Mouse (Mus musculus) CH12.LX (cell line): Measurements from ENCODE around the gene Vim. TPM values are rescaled to one million over a fixed set of nuclear protein-coding genes. Genes with fewer than 3 reads are reported as not detected.

Experiments used
- DNase-seq: peaks from one replicate; pipeline ENCODE4 v3.0.0-alpha.2; 2013; ENCODE audit errors: extremely low read depth
- H3K27ac ChIP-seq: 2 replicates; pipeline ENCODE4 v1.5.1; 2012; ENCODE audit warnings: low read depth, mild to moderate bottlenecking, control low read depth, moderate library complexity; ENCODE audit not compliant: insufficient read depth
- H3K27me3 ChIP-seq: replicated peaks from 2 replicates; pipeline ENCODE3; 2012; ENCODE audit warnings: inconsistent platforms
- H3K36me3 ChIP-seq, 2 experiments: replicated peaks in 1 of 2; 2 replicates each; pipeline versions ENCODE3 to v1.6.1; 2012; ENCODE audit warnings: inconsistent platforms in 1 of 2, low read length in 1 of 2, mild to moderate bottlenecking in 1 of 2, mixed read lengths in 1 of 2, moderate library complexity in 1 of 2; ENCODE audit not compliant: control insufficient read depth in 1 of 2, insufficient read depth in 1 of 2
- H3K4me1 ChIP-seq, 2 experiments: 2 replicates each; pipeline ENCODE4 v1.6.1; 2012; ENCODE audit warnings: inconsistent platforms in 1 of 2, moderate library complexity in 1 of 2; ENCODE audit not compliant: insufficient read depth in 2 of 2, control insufficient read depth in 1 of 2
- H3K4me2 ChIP-seq: 2 replicates; pipeline ENCODE4 v1.6.1; 2012; ENCODE audit warnings: low read depth, mild to moderate bottlenecking, control low read depth; ENCODE audit not compliant: poor library complexity, insufficient read depth, severe bottlenecking
- H3K4me3 ChIP-seq, 3 experiments: fragments of 150-350 bp in 1 of 3; sonication (generic) in 1 of 3; replicated peaks in 1 of 3; 2 replicates each; pipeline versions ENCODE3 to v1.5.1; 2011 to 2012; ENCODE audit warnings: low read depth in 2 of 3, low read length in 2 of 3, mild to moderate bottlenecking in 2 of 3, moderate library complexity in 2 of 3, control low read depth in 1 of 3, improper control_type of control experiment in 1 of 3, inconsistent platforms in 1 of 3, mixed read lengths in 1 of 3; ENCODE audit not compliant: poor library complexity in 1 of 3
- H3K79me2 ChIP-seq: replicated peaks from 2 replicates; pipeline ENCODE4 v1.6.1; 2012; ENCODE audit warnings: mild to moderate bottlenecking, moderate library complexity; ENCODE audit not compliant: control insufficient read depth, poor library complexity, insufficient read depth, severe bottlenecking; ENCODE audit errors: extremely low read depth
- H3K9ac ChIP-seq: 2 replicates; pipeline ENCODE4 v1.6.1; 2012; ENCODE audit warnings: low read depth, mild to moderate bottlenecking, control low read depth, moderate library complexity; ENCODE audit not compliant: insufficient read depth
- H3K9me3 ChIP-seq: replicated peaks from 2 replicates; pipeline ENCODE3; 2012; ENCODE audit warnings: low read length, inconsistent platforms, mixed read lengths
- CTCF ChIP-seq, 2 experiments: IDR thresholded peaks in 1 of 2; conservative IDR thresholded peaks in 1 of 2; 2 replicates each; pipeline ENCODE4 v1.5.1; 2011 to 2012; ENCODE audit warnings: low read depth in 2 of 2, low read length in 2 of 2, improper control_type of control experiment in 1 of 2, inconsistent platforms in 1 of 2, mild to moderate bottlenecking in 1 of 2, moderate library complexity in 1 of 2
- E2F4 ChIP-seq: IDR thresholded peaks from 2 replicates; pipeline ENCODE4 v1.6.1; 2011; ENCODE audit warnings: low read depth, low read length, improper control_type of control experiment; ENCODE audit not compliant: insufficient replicate concordance
- EP300 ChIP-seq: IDR thresholded peaks from 2 replicates; pipeline ENCODE4 v1.6.1; 2011; ENCODE audit warnings: low read length, improper control_type of control experiment
- ETS1 ChIP-seq: conservative IDR thresholded peaks from 2 replicates; pipeline ENCODE4 v1.6.1; 2012; ENCODE audit warnings: low read depth, mild to moderate bottlenecking, inconsistent platforms, low read length, improper control_type of control experiment, moderate library complexity
- JUN ChIP-seq: IDR thresholded peaks from 2 replicates; pipeline ENCODE4 v1.6.1; 2011; ENCODE audit warnings: low read depth, mild to moderate bottlenecking, low read length, improper control_type of control experiment, moderate library complexity; ENCODE audit not compliant: insufficient read depth
- MAX ChIP-seq: IDR thresholded peaks from 2 replicates; pipeline ENCODE4 v1.6.1; 2011; ENCODE audit warnings: low read length, improper control_type of control experiment
- MAZ ChIP-seq: IDR thresholded peaks from 2 replicates; pipeline ENCODE4 v1.6.1; 2012; ENCODE audit warnings: low read depth, mild to moderate bottlenecking, inconsistent platforms, low read length, improper control_type of control experiment, moderate library complexity
- MEF2A ChIP-seq: IDR thresholded peaks from 2 replicates; pipeline ENCODE4 v1.6.1; 2014; ENCODE audit warnings: low read depth, mild to moderate bottlenecking, inconsistent platforms, low read length, improper control_type of control experiment, borderline replicate concordance
- MYC ChIP-seq: IDR thresholded peaks from 2 replicates; pipeline ENCODE4 v1.6.1; 2011; ENCODE audit warnings: low read depth, mild to moderate bottlenecking, improper control_type of control experiment, low read length
- NELFE ChIP-seq: IDR thresholded peaks from 2 replicates; pipeline ENCODE4 v1.6.1; 2011; ENCODE audit warnings: low read depth, low read length, improper control_type of control experiment
- NRF1 ChIP-seq: IDR thresholded peaks from 2 replicates; pipeline ENCODE4 v1.6.1; 2014; ENCODE audit warnings: low read depth, mild to moderate bottlenecking, inconsistent platforms, low read length, improper control_type of control experiment, moderate library complexity
- PAX5 ChIP-seq: IDR thresholded peaks from 2 replicates; pipeline ENCODE4 v1.6.1; 2012; ENCODE audit warnings: low read length, inconsistent platforms, mixed read lengths
- POLR2AphosphoS2 ChIP-seq: IDR thresholded peaks from 2 replicates; pipeline ENCODE4 v1.6.1; 2011; ENCODE audit warnings: low read depth, low read length, improper control_type of control experiment
- RAD21 ChIP-seq: IDR thresholded peaks from 2 replicates; pipeline ENCODE4 v1.6.1; 2011; ENCODE audit warnings: low read depth, mild to moderate bottlenecking, low read length, improper control_type of control experiment, moderate library complexity
- SIN3A ChIP-seq: IDR thresholded peaks from 2 replicates; pipeline ENCODE4 v1.6.1; 2012; ENCODE audit warnings: low read length, improper control_type of control experiment, inconsistent platforms
- SMC3 ChIP-seq: IDR thresholded peaks from 2 replicates; pipeline ENCODE4 v1.6.1; 2011; ENCODE audit warnings: low read depth, low read length, improper control_type of control experiment
- TCF12 ChIP-seq: IDR thresholded peaks from 2 replicates; pipeline ENCODE4 v1.6.1; 2014; ENCODE audit warnings: low read depth, mild to moderate bottlenecking, inconsistent platforms, low read length, improper control_type of control experiment
- UBTF ChIP-seq: IDR thresholded peaks from 2 replicates; pipeline ENCODE4 v1.6.1; 2012; ENCODE audit warnings: low read depth, mild to moderate bottlenecking, inconsistent platforms, low read length, improper control_type of control experiment, moderate library complexity
- USF2 ChIP-seq: conservative IDR thresholded peaks from 2 replicates; pipeline ENCODE4 v1.6.1; 2011; ENCODE audit warnings: low read depth, low read length, improper control_type of control experiment
- ZKSCAN1 ChIP-seq: IDR thresholded peaks from 2 replicates; pipeline ENCODE4 v1.6.1; 2012; ENCODE audit warnings: low read depth, inconsistent platforms, low read length, improper control_type of control experiment, borderline replicate concordance
- ZMIZ1 ChIP-seq: IDR thresholded peaks from 2 replicates; pipeline ENCODE4 v1.6.1; 2012; ENCODE audit warnings: low read depth, mild to moderate bottlenecking, inconsistent platforms, low read length, improper control_type of control experiment
- ZNF384 ChIP-seq: IDR thresholded peaks from 2 replicates; pipeline ENCODE4 v1.6.1; 2012; ENCODE audit warnings: low read depth, low read length, improper control_type of control experiment, inconsistent platforms
- dilution Hi-C: fragments of 300-500 bp; cut with MboI; formaldehyde crosslinking; loops from 2 replicates; pipeline ENCODE4 v1.14.3; 2020; ENCODE audit warnings: low sequenced_read_pairs; ENCODE audit not compliant: extremely low pct_unique_long_range_greater_than_20kb, extremely low pct_ligation_motif_present
- in situ Hi-C: fragments of 300-500 bp; cut with MboI; formaldehyde crosslinking; loops from 3 replicates; pipeline ENCODE4 v1.14.3; 2019; ENCODE audit warnings: low sequenced_read_pairs, low pct_ligation_motif_present, low pct_unique_long_range_greater_than_20kb, mixed read lengths
- polyA plus RNA-seq: library from polyadenylated mRNA; unstranded; fragments of >175 nt; gene quantifications from 2 replicates; pipeline ENCODE4 v1.2.1, GENCODE M21; 2012; ENCODE audit warnings: low read depth; ENCODE audit not compliant: insufficient read length
- total RNA-seq, 2 experiments: library from RNA; depleted of rRNA; stranded (reverse); fragments of 300-350 nt in 1 of 2; fragments of >200 nt in 1 of 2; gene quantifications; 2 replicates each; pipeline ENCODE4 v1.2.3; 2012 to 2014

Vim gene
- total and polyA plus RNA-seq, 3 experiments = 153 to 164 (median 157) TPM

DNA sequence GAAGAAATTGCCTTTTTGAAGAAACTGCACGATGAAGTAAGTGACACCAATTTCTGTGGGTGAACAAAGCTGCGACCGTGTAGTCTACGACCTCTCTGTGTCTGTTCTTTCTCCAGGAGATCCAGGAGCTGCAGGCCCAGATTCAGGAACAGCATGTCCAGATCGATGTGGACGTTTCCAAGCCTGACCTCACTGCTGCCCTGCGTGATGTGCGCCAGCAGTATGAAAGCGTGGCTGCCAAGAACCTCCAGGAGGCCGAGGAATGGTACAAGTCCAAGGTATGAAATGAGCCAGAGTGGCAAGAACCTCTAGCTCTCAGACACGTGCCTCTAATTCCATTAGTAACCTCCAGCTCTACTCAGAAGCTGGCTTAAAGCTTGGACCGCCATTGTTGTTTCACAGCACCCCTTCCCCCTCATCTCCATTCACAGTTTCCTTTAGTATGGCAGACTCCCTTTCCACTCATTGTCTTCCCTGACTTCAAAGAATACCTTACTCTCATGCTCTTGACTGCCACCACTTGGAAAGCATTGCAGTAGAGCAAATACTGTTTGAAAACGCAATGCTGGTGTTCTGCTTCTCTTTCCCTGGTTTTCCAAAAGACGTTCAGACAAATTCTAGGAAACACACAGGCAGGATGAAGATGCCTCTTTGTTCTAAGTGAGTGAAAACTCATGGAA, 4.9 kb downstream of the Vim start:
- dilution Hi-C loops = no loop called here
- TF ChIP-seq MEF2A (no peak), MAZ (no peak), USF2 (no peak), RAD21 (no peak), MAX (no peak)
- in situ Hi-C loops = loop anchor here (10.0 kb wide), 2 partner anchors 174 to 196 kb away; no protein-coding TSS in a partner anchor
- H3K27me3 ChIP-seq = no peaks in the 10 kb centered on the region
- H3K9ac ChIP-seq = no peak overlapping the region
- H3K4me3 ChIP-seq = no peak overlapping the region
- H3K36me3 ChIP-seq = peaks cover 23 to 55% of the 10 kb centered on the region in 2 experiments
- peaks cover 0 to 13% of the 10 kb centered on the region in 2 experiments; a peak in 2 of 4 replicates for H3K4me1 ChIP-seq
- no peak overlapping the region for H3K27ac ChIP-seq
- H3K79me2 ChIP-seq = no peaks in the 10 kb centered on the region
- no peak overlapping the region for H3K4me2 ChIP-seq
- H3K9me3 ChIP-seq = no peaks in the 10 kb centered on the region
- DNase-seq = no peak

DNA sequence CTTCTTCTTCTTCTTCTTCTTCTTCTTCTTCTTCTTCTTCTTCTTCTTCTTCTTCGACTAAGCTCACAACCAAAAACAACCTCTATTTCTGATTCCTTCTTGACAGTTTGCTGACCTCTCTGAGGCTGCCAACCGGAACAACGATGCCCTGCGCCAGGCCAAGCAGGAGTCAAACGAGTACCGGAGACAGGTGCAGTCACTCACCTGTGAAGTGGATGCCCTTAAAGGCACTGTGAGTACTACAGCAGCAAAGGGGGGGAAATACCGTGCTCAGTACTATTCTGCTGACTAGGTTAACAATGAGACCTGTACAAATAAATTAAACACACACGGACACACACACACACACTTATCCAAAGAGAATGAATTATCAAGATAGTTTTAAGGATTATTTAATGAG, 5.6 kb downstream of the Vim start:
- Histone ChIP-seq H3K79me2 (no peaks in the 10 kb centered on the region), H3K27me3 (no peaks in the 10 kb centered on the region), H3K27ac (no peak overlapping the region), H3K36me3 (peaks cover 23 to 55% of the 10 kb centered on the region in 2 experiments), H3K4me2 (no peak overlapping the region), H3K9ac (no peak overlapping the region), H3K9me3 (no peaks in the 10 kb centered on the region), H3K4me3 (no peak overlapping the region), H3K4me1 (peaks cover 0 to 13% of the 10 kb centered on the region in 2 experiments; a peak in 2 of 4 replicates)
- in situ Hi-C loops = loop anchor here (10.0 kb wide), 2 partner anchors 175 to 195 kb away; no protein-coding TSS in a partner anchor
- TF ChIP-seq TCF12 (no peak), ZMIZ1 (no peak), ZKSCAN1 (no peak), MYC (no peak), NRF1 (no peak), RAD21 (no peak), ZNF384 (no peak), POLR2AphosphoS2 (no peak), NELFE (no peak), PAX5 (no peak), SMC3 (no peak), MAX (no peak), ETS1 (no peak), CTCF (conservative IDR thresholded peaks at IDR 0.05 in 1 of 2, IDR thresholded peaks at IDR 0.05 in 1 of 2; ENCODE audit: low read depth in 2 of 2, low read length in 2 of 2) (no peak), USF2 (no peak), SIN3A (no peak), UBTF (no peak), E2F4 (no peak), JUN (no peak), EP300 (no peak)
- no peak for DNase-seq
- dilution Hi-C loops = no loop called here
